Mouse (Mus musculus) CH12.LX (cell line): Measurements from ENCODE around the gene Arl15. TPM values are rescaled to one million over a fixed set of nuclear protein-coding genes. Genes with fewer than 3 reads are reported as not detected.

Source experiments
- DNase-seq: peaks from one replicate; pipeline ENCODE4 v3.0.0-alpha.2; 2013; ENCODE audit errors: extremely low read depth
- H3K27ac ChIP-seq: 2 replicates; pipeline ENCODE4 v1.5.1; 2012; ENCODE audit warnings: low read depth, mild to moderate bottlenecking, control low read depth, moderate library complexity; ENCODE audit not compliant: insufficient read depth
- H3K27me3 ChIP-seq: replicated peaks from 2 replicates; pipeline ENCODE3; 2012; ENCODE audit warnings: inconsistent platforms
- H3K36me3 ChIP-seq, 2 experiments: replicated peaks in 1 of 2; 2 replicates each; pipeline versions ENCODE3 to v1.6.1; 2012; ENCODE audit warnings: inconsistent platforms in 1 of 2, low read length in 1 of 2, mild to moderate bottlenecking in 1 of 2, mixed read lengths in 1 of 2, moderate library complexity in 1 of 2; ENCODE audit not compliant: control insufficient read depth in 1 of 2, insufficient read depth in 1 of 2
- H3K4me1 ChIP-seq, 2 experiments: 2 replicates each; pipeline ENCODE4 v1.6.1; 2012; ENCODE audit warnings: inconsistent platforms in 1 of 2, moderate library complexity in 1 of 2; ENCODE audit not compliant: insufficient read depth in 2 of 2, control insufficient read depth in 1 of 2
- H3K4me2 ChIP-seq: 2 replicates; pipeline ENCODE4 v1.6.1; 2012; ENCODE audit warnings: low read depth, mild to moderate bottlenecking, control low read depth; ENCODE audit not compliant: poor library complexity, insufficient read depth, severe bottlenecking
- H3K4me3 ChIP-seq, 3 experiments: fragments of 150-350 bp in 1 of 3; sonication (generic) in 1 of 3; replicated peaks in 1 of 3; 2 replicates each; pipeline versions ENCODE3 to v1.5.1; 2011 to 2012; ENCODE audit warnings: low read depth in 2 of 3, low read length in 2 of 3, mild to moderate bottlenecking in 2 of 3, moderate library complexity in 2 of 3, control low read depth in 1 of 3, improper control_type of control experiment in 1 of 3, inconsistent platforms in 1 of 3, mixed read lengths in 1 of 3; ENCODE audit not compliant: poor library complexity in 1 of 3
- H3K79me2 ChIP-seq: replicated peaks from 2 replicates; pipeline ENCODE4 v1.6.1; 2012; ENCODE audit warnings: mild to moderate bottlenecking, moderate library complexity; ENCODE audit not compliant: control insufficient read depth, poor library complexity, insufficient read depth, severe bottlenecking; ENCODE audit errors: extremely low read depth
- H3K9ac ChIP-seq: 2 replicates; pipeline ENCODE4 v1.6.1; 2012; ENCODE audit warnings: low read depth, mild to moderate bottlenecking, control low read depth, moderate library complexity; ENCODE audit not compliant: insufficient read depth
- H3K9me3 ChIP-seq: replicated peaks from 2 replicates; pipeline ENCODE3; 2012; ENCODE audit warnings: low read length, inconsistent platforms, mixed read lengths
- BHLHE40 ChIP-seq: IDR thresholded peaks from 2 replicates; pipeline ENCODE4 v1.6.1; 2011; ENCODE audit warnings: mild to moderate bottlenecking, low read depth, low read length, improper control_type of control experiment
- CHD1 ChIP-seq: IDR thresholded peaks from 2 replicates; pipeline ENCODE4 v1.6.1; 2012; ENCODE audit warnings: low read depth, low read length, improper control_type of control experiment, inconsistent platforms
- CHD2 ChIP-seq: IDR thresholded peaks from 2 replicates; pipeline ENCODE4 v1.6.1; 2011; ENCODE audit warnings: low read length, improper control_type of control experiment
- CTCF ChIP-seq, 2 experiments: IDR thresholded peaks in 1 of 2; conservative IDR thresholded peaks in 1 of 2; 2 replicates each; pipeline ENCODE4 v1.5.1; 2011 to 2012; ENCODE audit warnings: low read depth in 2 of 2, low read length in 2 of 2, improper control_type of control experiment in 1 of 2, inconsistent platforms in 1 of 2, mild to moderate bottlenecking in 1 of 2, moderate library complexity in 1 of 2
- EP300 ChIP-seq: IDR thresholded peaks from 2 replicates; pipeline ENCODE4 v1.6.1; 2011; ENCODE audit warnings: low read length, improper control_type of control experiment
- GABPA ChIP-seq: IDR thresholded peaks from 2 replicates; pipeline ENCODE4 v1.6.1; 2012; ENCODE audit warnings: low read depth, low read length, improper control_type of control experiment, inconsistent platforms; ENCODE audit not compliant: insufficient replicate concordance
- IRF4 ChIP-seq: IDR thresholded peaks from 2 replicates; pipeline ENCODE4 v1.6.1; 2014; ENCODE audit warnings: low read depth, mild to moderate bottlenecking, inconsistent platforms, low read length, improper control_type of control experiment
- JUN ChIP-seq: IDR thresholded peaks from 2 replicates; pipeline ENCODE4 v1.6.1; 2011; ENCODE audit warnings: low read depth, mild to moderate bottlenecking, low read length, improper control_type of control experiment, moderate library complexity; ENCODE audit not compliant: insufficient read depth
- JUND ChIP-seq: conservative IDR thresholded peaks from 2 replicates; pipeline ENCODE4 v1.6.1; 2011; ENCODE audit warnings: low read depth, low read length, improper control_type of control experiment
- MAFK ChIP-seq: IDR thresholded peaks from 2 replicates; pipeline ENCODE4 v1.6.1; 2011; ENCODE audit warnings: low read length, improper control_type of control experiment; ENCODE audit not compliant: insufficient replicate concordance
- MAX ChIP-seq: IDR thresholded peaks from 2 replicates; pipeline ENCODE4 v1.6.1; 2011; ENCODE audit warnings: low read length, improper control_type of control experiment
- MEF2A ChIP-seq: IDR thresholded peaks from 2 replicates; pipeline ENCODE4 v1.6.1; 2014; ENCODE audit warnings: low read depth, mild to moderate bottlenecking, inconsistent platforms, low read length, improper control_type of control experiment, borderline replicate concordance
- MXI1 ChIP-seq: IDR thresholded peaks from 2 replicates; pipeline ENCODE4 v1.6.1; 2011; ENCODE audit warnings: mild to moderate bottlenecking, low read depth, low read length, improper control_type of control experiment
- PAX5 ChIP-seq: IDR thresholded peaks from 2 replicates; pipeline ENCODE4 v1.6.1; 2012; ENCODE audit warnings: low read length, inconsistent platforms, mixed read lengths
- POLR2A ChIP-seq: IDR thresholded peaks from 2 replicates; pipeline ENCODE4 v1.6.1; 2011; ENCODE audit warnings: low read depth, mild to moderate bottlenecking, improper control_type of control experiment, low read length
- RCOR1 ChIP-seq: conservative IDR thresholded peaks from 2 replicates; pipeline ENCODE4 v1.6.1; 2012; ENCODE audit warnings: low read depth, mild to moderate bottlenecking, inconsistent platforms, low read length, improper control_type of control experiment
- UBTF ChIP-seq: IDR thresholded peaks from 2 replicates; pipeline ENCODE4 v1.6.1; 2012; ENCODE audit warnings: low read depth, mild to moderate bottlenecking, inconsistent platforms, low read length, improper control_type of control experiment, moderate library complexity
- ZC3H11A ChIP-seq: IDR thresholded peaks from 2 replicates; pipeline ENCODE4 v1.6.1; 2012; ENCODE audit warnings: low read depth, mild to moderate bottlenecking, inconsistent platforms, low read length, improper control_type of control experiment
- ZNF384 ChIP-seq: IDR thresholded peaks from 2 replicates; pipeline ENCODE4 v1.6.1; 2012; ENCODE audit warnings: low read depth, low read length, improper control_type of control experiment, inconsistent platforms
- dilution Hi-C: fragments of 300-500 bp; cut with MboI; formaldehyde crosslinking; loops from 2 replicates; pipeline ENCODE4 v1.14.3; 2020; ENCODE audit warnings: low sequenced_read_pairs; ENCODE audit not compliant: extremely low pct_unique_long_range_greater_than_20kb, extremely low pct_ligation_motif_present
- in situ Hi-C: fragments of 300-500 bp; cut with MboI; formaldehyde crosslinking; loops from 3 replicates; pipeline ENCODE4 v1.14.3; 2019; ENCODE audit warnings: low sequenced_read_pairs, low pct_ligation_motif_present, low pct_unique_long_range_greater_than_20kb, mixed read lengths
- polyA plus RNA-seq: library from polyadenylated mRNA; unstranded; fragments of >175 nt; gene quantifications from 2 replicates; pipeline ENCODE4 v1.2.1, GENCODE M21; 2012; ENCODE audit warnings: low read depth; ENCODE audit not compliant: insufficient read length
- total RNA-seq, 2 experiments: library from RNA; depleted of rRNA; stranded (reverse); fragments of 300-350 nt in 1 of 2; fragments of >200 nt in 1 of 2; gene quantifications; 2 replicates each; pipeline ENCODE4 v1.2.3; 2012 to 2014

Gene Arl15
- total and polyA plus RNA-seq, 3 experiments = 2.2 to 5.2 (median 4.8) TPM

GRCm38 (mm10) chr13:113911986-113912519, 117.7 kb downstream of the Arl15 start:
- Histone ChIP-seq H3K27ac (no peak overlapping the region), H3K9me3 (no peaks in the 10 kb centered on the region), H3K27me3 (no peaks in the 10 kb centered on the region), H3K4me1 (no peaks in the 10 kb centered on the region), H3K9ac (no peak overlapping the region), H3K36me3 (peaks cover 0 to 11% of the 10 kb centered on the region in 2 experiments), H3K4me2 (no peak overlapping the region), H3K79me2 (0 out of 2 replicates have a peak, but pooled peaks cover 2% of the 10 kb centered on the region), H3K4me3 (no peak overlapping the region)
- dilution Hi-C loops (no loop called here), in situ Hi-C loops (no loop called here)
- TF ChIP-seq GABPA (no peak), ZNF384 (no peak), MXI1 (no peak), JUN (no peak), CHD1 (no peak), RCOR1 (no peak)
- no peak for DNase-seq

GRCm38 (mm10) chr13:113914551-113914971, 120.3 kb downstream of the Arl15 start:
- in situ Hi-C loops (no loop called here), dilution Hi-C loops (no loop called here)
- H3K4me1 ChIP-seq = no peaks in the 10 kb centered on the region
- TF ChIP-seq UBTF (no peak), MEF2A (no peak), POLR2A (no peak), RCOR1 (no peak), CTCF (conservative IDR thresholded peaks at IDR 0.05 in 1 of 2, IDR thresholded peaks at IDR 0.05 in 1 of 2; ENCODE audit: low read depth in 2 of 2, low read length in 2 of 2) (no peak), MAFK (no peak), PAX5 (no peak), IRF4 (no peak), MAX (no peak), CHD2 (no peak), JUND (no peak), EP300 (no peak), ZC3H11A (no peak), BHLHE40 (no peak)
- H3K4me2 ChIP-seq = no peak overlapping the region
- peaks cover 0 to 14% of the 10 kb centered on the region in 2 experiments for H3K36me3 ChIP-seq
- H3K9me3 ChIP-seq = no peaks in the 10 kb centered on the region
- DNase-seq = no peak
- H3K27ac ChIP-seq = no peak overlapping the region
- H3K27me3 ChIP-seq = no peaks in the 10 kb centered on the region
- no peak overlapping the region for H3K9ac ChIP-seq
- no peaks in the 10 kb centered on the region for H3K79me2 ChIP-seq
- H3K4me3 ChIP-seq = no peak overlapping the region
